Mouse (Mus musculus) forebrain, embryonic 15.5 days (tissue): ENCODE measurements at regions not wholly inside any gene's neighbourhood (a gene's known extent, or its start where the extent isn't known, plus 50 kb on each side); places are given as distances from the start of the nearest gene placed in this dataset.
A peak's percentile ranks its signal among the peaks of the same experiment; 100 is the strongest.

Experiments used
- ATAC-seq: fragments of 200-750 bp; cut with Nextera tagmentation; replicated peaks from 2 replicates; pipeline ENCODE4 v1.8.0; 2017; ENCODE audit warnings: mild to moderate bottlenecking, moderate TSS enrichment, moderate library complexity
- H3K27ac ChIP-seq: fragments of 300-500 bp; sonication (generic); replicated peaks from 2 replicates; pipeline ENCODE4 v1.5.1; 2015; ENCODE audit warnings: mild to moderate bottlenecking, inconsistent platforms
- H3K27me3 ChIP-seq: fragments of 300-500 bp; sonication (generic); 2 replicates; pipeline ENCODE4 v1.6.1; 2015; ENCODE audit warnings: inconsistent platforms
- H3K36me3 ChIP-seq: fragments of 300-500 bp; sonication (generic); 2 replicates; pipeline ENCODE4 v1.6.1; 2015; ENCODE audit warnings: mild to moderate bottlenecking, inconsistent platforms
- H3K4me1 ChIP-seq: fragments of 300-500 bp; sonication (generic); 2 replicates; pipeline ENCODE4 v1.6.1; 2015; ENCODE audit warnings: inconsistent platforms
- H3K4me2 ChIP-seq: fragments of 300-500 bp; sonication (generic); replicated peaks from 2 replicates; pipeline ENCODE4 v1.6.1; 2015; ENCODE audit warnings: mild to moderate bottlenecking, inconsistent platforms
- H3K4me3 ChIP-seq: fragments of 300-500 bp; sonication (generic); 2 replicates; pipeline ENCODE4 v1.5.1; 2015; ENCODE audit warnings: mild to moderate bottlenecking, inconsistent platforms
- H3K9ac ChIP-seq: fragments of 300-500 bp; sonication (generic); replicated peaks from 2 replicates; pipeline ENCODE4 v1.6.1; 2015; ENCODE audit warnings: mild to moderate bottlenecking, inconsistent platforms
- H3K9me3 ChIP-seq: fragments of 300-500 bp; sonication (generic); 2 replicates; pipeline ENCODE4 v1.6.1; 2016; ENCODE audit warnings: inconsistent platforms
- WGBS: fragments of 180-500 bp; shearing (Covaris S2); methylation state at CpG from one replicate; pipeline ENCODE4 v1.1.7; 2015; ENCODE audit warnings: mixed read lengths; 5-methylcytosine and 5-hydroxymethylcytosine counted together

- Histone ChIP-seq H3K27me3 (no peaks in the 10 kb centered on the region), H3K4me2 (no peak overlapping the region), H3K27ac (peak overlapping the region; percentile 88), H3K36me3 (no peaks in the 10 kb centered on the region), H3K4me3 (no peak overlapping the region), H3K9me3 (no peaks in the 10 kb centered on the region), H3K4me1 (peaks cover 48% of the 10 kb centered on the region), H3K9ac (no peak overlapping the region)
- WGBS = 87% methylated on average over 1 of the region's 1 CpGs
- ATAC-seq = no peak
Observed at GRCm38 (mm10) chr9:101408116-101408515, 156.5 kb upstream of the Ppp2r3a start.

GRCm38 (mm10) chr9:101407141-101407540, 155.5 kb upstream of the Ppp2r3a start:
- H3K27ac ChIP-seq = peak overlapping the region; percentile 88
- no peak overlapping the region for H3K9ac ChIP-seq
- peak; percentile 54 for ATAC-seq
- H3K4me3 ChIP-seq = no peak overlapping the region
- no peaks in the 10 kb centered on the region for H3K36me3 ChIP-seq
- peaks cover 48% of the 10 kb centered on the region for H3K4me1 ChIP-seq
- no peak overlapping the region; the same call in 1 of the 2 replicates for H3K4me2 ChIP-seq
- 28% methylated on average over 5 of the region's 5 CpGs for WGBS
- no peaks in the 10 kb centered on the region for H3K27me3 ChIP-seq
- H3K9me3 ChIP-seq = no peaks in the 10 kb centered on the region

- H3K27ac ChIP-seq = peak overlapping the region; percentile 42
- H3K4me2 ChIP-seq = no peak overlapping the region
- peak; percentile 86 for ATAC-seq
Observed at GRCm38 (mm10) chr9:101404441-101405081, 153.0 kb upstream of the Ppp2r3a start.

GRCm38 (mm10) chr9:101404034-101404433, 152.4 kb upstream of the Ppp2r3a start:
- no peak overlapping the region for H3K4me3 ChIP-seq
- H3K36me3 ChIP-seq = no peaks in the 10 kb centered on the region
- no peaks in the 10 kb centered on the region for H3K9me3 ChIP-seq
- WGBS = 32% methylated on average over 3 of the region's 3 CpGs
- peak overlapping the region; percentile 42 for H3K27ac ChIP-seq
- no peak overlapping the region for H3K4me2 ChIP-seq
- H3K9ac ChIP-seq = no peak overlapping the region
- no peaks in the 10 kb centered on the region for H3K27me3 ChIP-seq
- ATAC-seq = no peak
- H3K4me1 ChIP-seq = peaks cover 44% of the 10 kb centered on the region

More at GRCm38 (mm10) chr9:101404441-101405081, 153.0 kb upstream of the Ppp2r3a start:
- Histone ChIP-seq H3K36me3 (no peaks in the 10 kb centered on the region), H3K4me3 (no peak overlapping the region), H3K4me1 (peaks cover 48% of the 10 kb centered on the region), H3K9ac (no peak overlapping the region), H3K27me3 (no peaks in the 10 kb centered on the region), H3K9me3 (no peaks in the 10 kb centered on the region)
- WGBS = 17% methylated on average over 13 of the region's 13 CpGs

DNA sequence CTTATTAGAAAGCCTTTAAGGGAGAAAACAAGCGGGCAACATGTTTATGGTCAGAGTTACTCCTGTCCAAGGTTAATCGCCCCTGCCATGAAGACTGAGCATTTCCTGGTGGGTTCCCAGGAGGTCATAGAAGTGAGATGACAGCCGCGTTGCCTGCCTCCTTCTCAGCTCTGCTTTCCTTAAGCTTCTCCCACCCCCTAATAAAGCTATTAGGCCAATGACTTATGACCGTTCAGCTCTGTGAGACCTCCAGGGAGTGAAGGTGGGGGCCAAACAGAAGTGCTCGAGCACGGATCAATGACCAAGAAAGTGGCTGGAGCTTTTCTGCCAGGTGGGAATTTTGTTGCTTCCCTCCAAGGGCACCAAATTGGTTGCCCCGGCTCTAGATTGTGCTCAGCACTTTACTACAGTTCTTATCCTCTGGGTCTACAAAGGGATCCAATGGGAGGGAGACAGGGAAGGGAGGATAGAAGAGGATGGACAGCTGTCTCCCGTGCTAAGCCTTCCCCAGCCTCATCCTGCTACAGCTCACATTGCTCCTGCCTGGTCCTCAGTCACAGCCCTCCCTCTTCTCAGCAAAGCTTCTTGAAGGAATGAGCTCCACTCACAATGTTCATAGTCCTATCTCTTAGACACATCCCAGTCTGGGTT, 151.1 kb upstream of the Ppp2r3a start:
- H3K4me1 ChIP-seq = peaks cover 33% of the 10 kb centered on the region
- H3K9me3 ChIP-seq = no peaks in the 10 kb centered on the region
- WGBS = 83% methylated on average over 9 of the region's 9 CpGs
- ATAC-seq = no peak
- H3K27me3 ChIP-seq = no peaks in the 10 kb centered on the region
- no peaks in the 10 kb centered on the region for H3K36me3 ChIP-seq
- H3K27ac ChIP-seq = no peak overlapping the region
- H3K4me2 ChIP-seq = no peak overlapping the region
- no peak overlapping the region for H3K4me3 ChIP-seq
- H3K9ac ChIP-seq = no peak overlapping the region

DNA sequence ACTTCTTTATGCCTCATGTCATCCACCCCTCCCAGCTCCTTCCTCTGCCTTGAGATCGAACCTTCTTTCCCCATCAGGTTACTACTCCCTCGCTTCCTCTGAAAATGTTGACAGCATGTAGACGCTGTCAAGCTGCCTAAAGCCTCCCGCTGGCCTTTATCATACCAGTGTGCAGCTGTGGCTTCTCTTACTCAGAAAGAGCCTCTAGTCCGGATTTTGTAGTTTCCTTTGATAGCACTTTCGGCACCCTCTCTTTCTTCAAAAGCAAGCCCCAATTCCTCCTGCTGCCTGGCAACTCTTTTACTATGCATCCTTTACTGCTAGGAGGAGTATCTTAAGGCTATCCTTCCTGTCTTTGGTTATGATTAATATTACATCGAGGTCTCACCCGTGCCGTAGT, 149.8 kb upstream of the Ppp2r3a start:
- WGBS = 89% methylated on average over 9 of the region's 9 CpGs
- Histone ChIP-seq H3K27ac (no peak overlapping the region), H3K4me1 (peaks cover 21% of the 10 kb centered on the region), H3K4me3 (no peak overlapping the region), H3K27me3 (no peaks in the 10 kb centered on the region), H3K36me3 (no peaks in the 10 kb centered on the region), H3K4me2 (no peak overlapping the region), H3K9me3 (no peaks in the 10 kb centered on the region), H3K9ac (no peak overlapping the region)
- ATAC-seq = no peak

- WGBS = 82% methylated on average over 3 of the region's 3 CpGs
- Histone ChIP-seq H3K36me3 (no peaks in the 10 kb centered on the region), H3K4me1 (peaks cover 5% of the 10 kb centered on the region), H3K27me3 (no peaks in the 10 kb centered on the region), H3K4me3 (no peak overlapping the region), H3K9me3 (no peaks in the 10 kb centered on the region), H3K9ac (no peak overlapping the region), H3K4me2 (no peak overlapping the region), H3K27ac (no peak overlapping the region)
- ATAC-seq = no peak
Observed at GRCm38 (mm10) chr9:101398858-101399257, 147.3 kb upstream of the Ppp2r3a start.

- Histone ChIP-seq H3K9me3 (no peaks in the 10 kb centered on the region), H3K27ac (no peak overlapping the region), H3K36me3 (no peaks in the 10 kb centered on the region), H3K4me1 (peaks cover 6% of the 10 kb centered on the region), H3K9ac (no peak overlapping the region), H3K27me3 (no peaks in the 10 kb centered on the region), H3K4me3 (no peak overlapping the region), H3K4me2 (no peak overlapping the region)
- 84% methylated on average over 2 of the region's 2 CpGs for WGBS
- ATAC-seq = no peak
Observed at GRCm38 (mm10) chr9:101369380-101369779, 117.8 kb upstream of the Ppp2r3a start.

DNA sequence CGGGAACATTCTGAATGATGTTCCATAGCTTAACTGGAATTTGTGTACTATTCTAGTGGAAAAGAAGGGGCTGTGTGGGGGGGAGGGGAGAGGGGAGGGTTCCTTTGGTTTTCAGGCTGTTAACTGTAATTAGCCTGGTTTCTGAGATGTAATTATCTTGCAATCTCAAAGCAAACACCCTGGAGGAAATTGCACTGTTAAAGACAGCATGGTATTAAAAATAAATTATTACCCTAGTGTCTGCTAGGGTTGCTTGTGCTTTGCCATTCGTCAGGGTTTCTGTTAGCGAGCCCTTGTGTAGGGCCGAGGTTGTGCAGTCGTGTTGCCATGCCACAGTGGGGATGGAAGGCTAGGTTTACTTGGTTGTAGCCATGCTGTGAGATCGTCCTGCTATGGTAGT, 105.0 kb upstream of the Ppp2r3a start:
- H3K4me2 ChIP-seq = no peak overlapping the region
- H3K9me3 ChIP-seq = no peaks in the 10 kb centered on the region
- no peak overlapping the region for H3K9ac ChIP-seq
- no peak overlapping the region for H3K27ac ChIP-seq
- ATAC-seq = peak; percentile 71
- H3K36me3 ChIP-seq = no peaks in the 10 kb centered on the region
- WGBS = 51% methylated on average over 6 of the region's 6 CpGs
- H3K4me3 ChIP-seq = no peak overlapping the region
- H3K4me1 ChIP-seq = 0 out of 2 replicates have a peak, but pooled peaks cover 3% of the 10 kb centered on the region
- H3K27me3 ChIP-seq = no peaks in the 10 kb centered on the region

DNA sequence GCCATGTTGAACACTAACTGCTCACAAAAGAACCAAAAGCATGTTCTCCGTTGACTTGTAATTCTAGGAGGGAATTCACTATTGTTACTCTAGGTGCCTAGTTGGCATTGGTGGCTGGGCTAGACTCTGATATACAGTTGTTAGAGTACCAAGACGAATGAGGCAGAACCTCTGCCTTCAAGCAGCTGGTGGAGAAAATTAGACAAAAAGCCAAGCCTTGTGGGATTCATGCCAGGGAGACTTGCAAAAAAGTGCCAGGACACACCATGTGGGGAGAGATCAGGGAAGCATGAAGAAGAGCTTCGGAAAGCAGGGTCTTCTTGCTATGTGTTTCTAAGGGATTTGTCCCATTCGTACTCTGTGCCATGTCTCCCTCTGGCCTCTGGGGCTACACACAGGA, 97.2 kb upstream of the Ppp2r3a start:
- no peaks in the 10 kb centered on the region for H3K4me1 ChIP-seq

DNA sequence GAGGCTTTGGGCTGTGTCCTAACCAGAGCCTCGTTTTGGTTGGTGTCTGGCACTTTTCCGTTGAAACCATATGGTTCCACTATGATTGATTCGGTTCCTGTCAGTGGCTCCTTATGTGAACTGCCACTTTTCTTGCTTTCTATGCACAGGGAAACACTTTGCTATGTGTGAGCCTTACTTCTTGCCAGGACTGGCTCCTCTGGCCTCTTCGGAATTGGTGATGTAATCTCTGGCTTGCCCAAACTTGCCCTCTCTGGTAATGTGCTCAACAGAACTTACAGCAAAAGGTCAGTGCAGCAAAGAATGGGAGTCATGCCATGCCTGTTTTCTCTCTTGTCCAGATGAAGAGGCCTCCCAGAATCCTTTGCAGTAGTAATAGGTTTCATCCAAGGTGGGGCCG, 91.3 kb upstream of the Ppp2r3a start:
- 53% methylated on average over 5 of the region's 5 CpGs for WGBS
- no peak overlapping the region for H3K27ac ChIP-seq

More for the DNA sequence above, 97.2 kb upstream of the Ppp2r3a start:
- H3K36me3 ChIP-seq = no peaks in the 10 kb centered on the region
- no peak overlapping the region for H3K9ac ChIP-seq
- WGBS = 88% methylated on average over 4 of the region's 4 CpGs
- no peak overlapping the region for H3K4me2 ChIP-seq
- H3K27me3 ChIP-seq = no peaks in the 10 kb centered on the region
- H3K27ac ChIP-seq = no peak overlapping the region
- ATAC-seq = no peak
- no peak overlapping the region for H3K4me3 ChIP-seq
- H3K9me3 ChIP-seq = no peaks in the 10 kb centered on the region

GRCm38 (mm10) chr9:101340796-101341465, 89.3 kb upstream of the Ppp2r3a start:
- Histone ChIP-seq H3K4me2 (no peak overlapping the region), H3K4me1 (peaks cover 11% of the 10 kb centered on the region; the same call in 1 of the 2 replicates), H3K4me3 (no peak overlapping the region), H3K27me3 (no peaks in the 10 kb centered on the region), H3K9ac (no peak overlapping the region), H3K9me3 (no peaks in the 10 kb centered on the region), H3K27ac (peak overlapping the region; percentile 34; the same call in 1 of the 2 replicates), H3K36me3 (no peaks in the 10 kb centered on the region)
- no peak for ATAC-seq
- WGBS = 66% methylated on average over 11 of the region's 11 CpGs

More for the DNA sequence above, 91.3 kb upstream of the Ppp2r3a start:
- Histone ChIP-seq H3K4me1 (peaks cover 11% of the 10 kb centered on the region; the same call in 1 of the 2 replicates), H3K4me2 (no peak overlapping the region), H3K27me3 (no peaks in the 10 kb centered on the region), H3K4me3 (no peak overlapping the region), H3K9ac (no peak overlapping the region), H3K36me3 (no peaks in the 10 kb centered on the region), H3K9me3 (no peaks in the 10 kb centered on the region)
- peak; percentile 70 for ATAC-seq
